Mouse (Mus musculus): ENCODE results near the gene Gstt1. TPM values are rescaled to one million over a fixed set of nuclear protein-coding genes. Genes with fewer than 3 reads are reported as not detected.
"Not testable (repeated sequence)": the region's sequence is repeated elsewhere in the genome, so short reads cannot be mapped to it uniquely, and the experiment has no call there.

Gstt1 gene
- polyA plus RNA-seq, 1 experiment from 2014 or later = 19.7 TPM

DNA sequence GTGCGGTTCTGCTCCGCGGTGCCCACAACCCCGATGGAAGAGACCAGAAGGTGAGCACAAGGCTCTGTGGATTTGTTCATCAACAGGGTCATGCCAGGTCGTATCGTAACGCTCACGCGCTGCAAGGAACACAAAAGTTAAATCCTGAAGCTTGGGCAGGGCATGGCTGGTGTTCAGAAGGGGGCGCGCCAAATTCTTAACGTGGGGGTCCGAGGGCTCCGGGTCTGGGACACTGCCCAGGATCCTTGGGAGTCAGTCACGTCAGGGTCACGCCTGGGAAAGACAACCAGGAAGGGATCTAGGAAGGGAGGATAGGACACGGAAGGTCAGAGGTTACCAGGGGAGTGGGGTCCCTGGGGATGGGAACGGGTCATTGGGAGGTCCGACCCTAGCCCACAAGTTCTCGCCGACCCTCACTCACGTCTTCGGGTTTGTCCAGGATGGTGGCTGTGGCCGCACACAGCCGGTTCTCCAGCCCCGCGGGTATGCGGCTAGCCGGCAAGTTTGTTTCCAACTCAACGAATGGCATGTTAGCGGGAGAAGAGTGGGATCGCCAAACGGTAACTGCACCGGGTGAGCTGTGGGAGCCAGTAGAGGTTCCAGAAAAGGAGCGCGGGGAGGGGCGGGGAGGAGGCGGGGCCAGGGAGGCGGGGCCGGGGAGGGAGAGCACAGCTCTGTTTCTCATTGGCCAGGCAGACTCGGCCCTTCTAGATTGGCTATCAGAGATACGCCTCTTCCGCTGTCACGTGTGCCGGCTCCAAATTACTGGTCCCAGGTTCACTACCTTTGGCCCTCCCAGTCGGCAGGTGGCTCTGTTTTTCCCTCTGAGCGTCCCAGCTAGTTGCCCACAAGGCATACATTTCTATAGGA is 25.4 kb downstream of the Gstt1 start, which contains the start of gene Ddt:
Gene Ddt (minus strand): TSS at position 620 of the 870 bp plus-strand sequence.
- Histone ChIP-seq H3K4me3 (ENCODE audit: low read length) (peak within 1 kb of the TSS; percentile 78), H3K4me2 (replicated peaks; ENCODE audit: low read depth, low read length) (peak within 1 kb of the TSS; percentile 98), H3K9me3 (ENCODE audit: low read length) (no peaks in the 10 kb centered on the region), H3K4me1 (ENCODE audit: insufficient read depth, low read length) (peaks cover 7% of the 10 kb centered on the region), H3K27ac (ENCODE audit: low read length) (peak within 1 kb of the TSS; percentile 84), H3K36me3 (ENCODE audit: insufficient read depth, low read length) (no peaks in the 10 kb centered on the region), H3K27me3 (ENCODE audit: insufficient read depth, low read length) (no peaks in the 10 kb centered on the region), H3K9ac (replicated peaks; ENCODE audit: low read length) (peak within 1 kb of the TSS; percentile 80)
- peak; percentile 98 for ATAC-seq (ENCODE audit: low FRiP score, low TSS enrichment)
- WGBS = under 1% methylated on average over 46 of the region's 47 CpGs

DNA sequence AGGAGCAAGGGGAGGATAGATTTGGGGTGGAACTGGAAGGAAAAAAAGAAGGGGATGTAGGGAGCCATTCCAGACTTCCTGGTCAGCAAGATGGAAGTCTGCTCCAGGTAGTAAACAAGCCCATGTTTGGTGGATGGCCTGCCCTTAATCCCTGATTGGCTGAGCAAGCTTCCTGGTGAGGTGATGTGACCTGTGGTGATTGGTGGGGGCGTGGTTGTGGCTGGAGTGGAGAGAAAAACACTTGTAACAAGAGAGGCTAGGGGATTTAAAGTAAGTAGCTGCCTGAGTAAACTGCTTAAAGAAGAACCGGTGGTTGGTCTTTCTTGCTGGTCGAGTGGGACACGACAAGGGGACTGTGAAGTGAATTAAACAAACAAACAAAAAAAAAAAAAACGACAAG is 30.6 kb downstream of the Gstt1 start:
- H3K27ac ChIP-seq (ENCODE audit: low read length); H3K9me3 ChIP-seq (ENCODE audit: low read length); H3K9ac ChIP-seq (replicated peaks; ENCODE audit: low read length); H3K4me3 ChIP-seq (ENCODE audit: low read length); H3K4me2 ChIP-seq (replicated peaks; ENCODE audit: low read depth, low read length); H3K27me3 ChIP-seq (ENCODE audit: insufficient read depth, low read length); H3K36me3 ChIP-seq (ENCODE audit: insufficient read depth, low read length); ATAC-seq (ENCODE audit: low FRiP score, low TSS enrichment): not testable (repeated sequence)
- WGBS = 36% methylated on average over 5 of the region's 5 CpGs
- H3K4me1 ChIP-seq (ENCODE audit: insufficient read depth, low read length) = peaks cover 18% of the 10 kb centered on the region

DNA sequence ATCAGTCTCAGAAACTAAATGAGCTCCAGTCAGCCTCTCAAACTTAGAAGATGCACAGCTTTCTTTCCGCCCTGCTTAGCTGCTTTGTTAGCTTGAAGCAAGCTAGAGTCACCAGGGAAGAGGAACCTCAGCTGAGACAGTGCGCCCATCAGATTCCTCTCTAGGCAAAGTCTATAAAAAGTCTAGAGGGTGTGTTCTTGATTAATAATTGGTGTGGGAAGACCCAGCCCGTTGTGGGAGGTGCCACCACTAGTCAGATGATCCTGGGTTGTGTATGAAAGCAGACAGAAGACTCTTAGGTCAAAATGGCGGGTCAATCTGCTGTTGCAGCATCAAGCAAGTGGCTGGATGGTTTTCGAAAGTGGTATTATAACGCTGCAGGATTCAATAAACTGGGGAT is 31.5 kb downstream of the Gstt1 start:
- Histone ChIP-seq H3K9ac (replicated peaks; ENCODE audit: low read length) (no peak overlapping the region), H3K4me1 (ENCODE audit: insufficient read depth, low read length) (peaks cover 14% of the 10 kb centered on the region; the same call in 1 of the 2 replicates), H3K27ac (ENCODE audit: low read length) (no peak overlapping the region), H3K4me3 (ENCODE audit: low read length) (no peak overlapping the region), H3K4me2 (replicated peaks; ENCODE audit: low read depth, low read length) (no peak overlapping the region), H3K9me3 (ENCODE audit: low read length) (no peaks in the 10 kb centered on the region), H3K36me3 (ENCODE audit: insufficient read depth, low read length) (no peaks in the 10 kb centered on the region), H3K27me3 (ENCODE audit: insufficient read depth, low read length) (no peaks in the 10 kb centered on the region)
- ATAC-seq (ENCODE audit: low FRiP score, low TSS enrichment) = no peak
- WGBS = 87% methylated on average over 6 of the region's 6 CpGs

DNA sequence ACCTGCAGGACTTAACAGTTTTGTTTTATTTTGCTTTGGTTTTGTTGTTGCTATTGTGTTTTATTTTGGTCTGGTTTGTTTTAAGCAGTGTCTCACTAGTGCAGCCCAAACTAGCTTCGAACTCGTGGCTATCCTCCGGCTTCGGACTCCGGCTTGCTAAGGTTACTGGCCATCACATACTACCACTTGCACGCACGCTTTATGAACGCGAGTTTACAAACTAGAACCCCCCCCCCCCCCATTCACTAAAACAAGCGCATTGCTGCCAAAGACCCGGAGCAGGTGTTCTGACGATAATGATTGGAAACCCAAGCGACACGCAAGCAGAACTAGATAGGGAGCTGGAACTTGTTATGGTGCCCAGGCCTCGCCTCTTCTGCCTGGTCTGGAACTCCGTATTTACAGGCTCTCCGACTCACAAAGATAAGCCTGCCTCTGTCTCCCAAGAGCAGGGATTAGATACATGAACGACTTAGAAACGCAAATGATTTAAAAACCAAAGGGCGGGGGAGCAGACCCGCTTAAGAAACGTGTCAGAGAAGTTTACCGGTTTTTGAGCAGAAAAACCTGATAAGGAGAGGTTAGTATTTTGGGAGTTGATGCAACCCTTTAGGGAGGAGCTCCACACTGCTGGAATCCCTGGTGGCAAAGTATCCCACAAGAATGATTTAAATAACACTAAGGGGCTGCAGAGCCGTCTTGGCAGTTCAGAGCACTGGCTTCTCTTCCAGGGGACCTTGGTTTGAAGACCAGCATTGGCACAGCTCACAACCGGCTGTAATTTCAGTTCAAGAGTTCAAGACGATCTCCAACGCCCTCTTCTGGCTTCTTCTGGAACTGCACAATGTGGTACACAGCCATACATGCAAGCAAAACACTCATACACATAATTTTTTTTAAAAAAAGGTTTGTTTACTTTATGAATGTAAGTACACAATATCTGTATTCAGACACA is 33.6 kb downstream of the Gstt1 start:
- H3K36me3 ChIP-seq (ENCODE audit: insufficient read depth, low read length) = 0 out of 2 replicates have a peak, but pooled peaks cover 2% of the 10 kb centered on the region
- no peaks in the 10 kb centered on the region for H3K9me3 ChIP-seq (ENCODE audit: low read length)
- WGBS = under 1% methylated on average over 27 of the region's 27 CpGs
- peak overlapping the region; percentile 83 for H3K4me3 ChIP-seq (ENCODE audit: low read length)
- H3K27me3 ChIP-seq (ENCODE audit: insufficient read depth, low read length) = no peaks in the 10 kb centered on the region
- H3K9ac ChIP-seq (replicated peaks; ENCODE audit: low read length) = peak overlapping the region; percentile 79
- peak overlapping the region; percentile 65 for H3K4me2 ChIP-seq (replicated peaks; ENCODE audit: low read depth, low read length)
- H3K4me1 ChIP-seq (ENCODE audit: insufficient read depth, low read length) = peaks cover 14% of the 10 kb centered on the region; the same call in 1 of the 2 replicates
- H3K27ac ChIP-seq (ENCODE audit: low read length) = peak overlapping the region; percentile 65
- ATAC-seq (ENCODE audit: low FRiP score, low TSS enrichment) = no peak

DNA sequence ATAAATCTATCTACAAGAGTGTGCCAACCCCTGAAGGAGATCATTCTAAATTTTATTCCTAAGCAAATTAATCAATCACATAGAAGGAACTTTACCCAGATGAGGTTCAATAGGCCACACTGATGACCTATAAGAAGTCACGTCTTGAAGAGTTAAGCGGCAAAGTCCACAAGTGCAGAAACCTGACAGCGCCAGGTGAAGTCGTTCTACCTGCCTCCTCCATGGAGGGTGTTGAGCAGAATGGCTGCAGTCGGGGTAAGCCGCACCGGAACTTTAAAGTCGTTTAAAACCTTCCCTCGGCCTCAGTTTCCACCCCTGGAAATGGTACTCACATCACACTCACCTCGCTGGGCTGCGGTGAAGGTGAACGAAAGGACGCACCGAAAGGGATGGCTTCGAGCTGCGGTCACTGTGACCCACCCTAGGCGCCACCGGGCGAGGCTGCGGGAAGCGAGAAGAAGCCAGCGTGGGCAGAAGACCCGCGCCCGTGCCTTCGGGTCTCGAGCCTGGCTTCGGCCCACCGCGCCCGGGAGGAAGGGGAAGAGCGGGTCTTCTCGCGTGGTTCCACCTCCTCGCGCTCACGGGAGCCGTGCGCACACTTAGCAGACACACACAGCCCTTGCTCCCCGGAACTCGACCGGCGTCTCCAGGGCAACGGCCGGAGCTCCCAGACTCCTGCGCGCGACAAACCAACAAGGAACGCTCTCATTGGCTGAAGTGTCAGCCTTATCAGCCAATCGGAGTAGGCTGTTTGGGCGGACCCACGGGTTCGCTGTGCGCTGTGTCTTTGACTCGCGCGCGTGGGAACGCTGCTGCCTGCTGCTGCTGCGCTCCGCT is 34.5 kb downstream of the Gstt1 start, which contains the start of gene Cabin1:
Gene Cabin1 (minus strand): TSS at position 660 of the 837 bp plus-strand sequence.
- peaks cover 14% of the 10 kb centered on the region; the same call in 1 of the 2 replicates for H3K4me1 ChIP-seq (ENCODE audit: insufficient read depth, low read length)
- peak; percentile 99 for ATAC-seq (ENCODE audit: low FRiP score, low TSS enrichment)
- H3K27me3 ChIP-seq (ENCODE audit: insufficient read depth, low read length) = no peaks in the 10 kb centered on the region
- H3K4me2 ChIP-seq (replicated peaks; ENCODE audit: low read depth, low read length) = peak within 1 kb of the TSS; percentile 78
- H3K9ac ChIP-seq (replicated peaks; ENCODE audit: low read length) = peak within 1 kb of the TSS; percentile 79
- peak within 1 kb of the TSS; percentile 83 for H3K4me3 ChIP-seq (ENCODE audit: low read length)
- 0 out of 2 replicates have a peak, but pooled peaks cover 2% of the 10 kb centered on the region for H3K36me3 ChIP-seq (ENCODE audit: insufficient read depth, low read length)
- H3K9me3 ChIP-seq (ENCODE audit: low read length) = no peaks in the 10 kb centered on the region
- H3K27ac ChIP-seq (ENCODE audit: low read length) = peak within 1 kb of the TSS; percentile 65
- under 1% methylated on average over 57 of the region's 61 CpGs for WGBS

DNA sequence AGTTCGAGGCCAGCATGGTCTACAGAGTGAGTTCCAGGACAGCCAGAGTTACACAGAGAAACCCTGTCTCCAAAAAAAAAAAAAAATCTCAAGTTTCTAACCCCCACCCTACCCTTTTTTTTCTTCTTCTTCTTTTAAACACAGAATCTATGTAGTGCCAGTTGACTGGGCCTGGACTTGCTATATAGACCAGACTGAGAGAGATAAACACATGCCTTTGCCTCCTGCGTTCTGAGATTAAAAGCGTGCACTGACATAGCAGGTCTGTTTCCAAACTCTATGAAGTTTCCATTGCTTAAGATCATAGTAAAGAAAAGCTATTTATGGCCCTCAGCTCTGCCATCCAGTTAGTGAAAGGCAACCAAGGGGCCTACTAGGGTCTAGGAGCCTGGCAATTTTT is 36.0 kb downstream of the Gstt1 start:
- H3K9me3 ChIP-seq (ENCODE audit: low read length) = no peaks in the 10 kb centered on the region
- peaks cover 9% of the 10 kb centered on the region; the same call in 1 of the 2 replicates for H3K36me3 ChIP-seq (ENCODE audit: insufficient read depth, low read length)
- no peak overlapping the region for H3K27ac ChIP-seq (ENCODE audit: low read length)
- H3K4me3 ChIP-seq (ENCODE audit: low read length) = no peak overlapping the region
- H3K4me1 ChIP-seq (ENCODE audit: insufficient read depth, low read length) = peaks cover 14% of the 10 kb centered on the region; the same call in 1 of the 2 replicates
- no peak overlapping the region for H3K4me2 ChIP-seq (replicated peaks; ENCODE audit: low read depth, low read length)
- H3K9ac ChIP-seq (replicated peaks; ENCODE audit: low read length) = 0 out of 2 replicates have a peak overlapping the region, but pooled peaks have one; percentile 16
- no peak for ATAC-seq (ENCODE audit: low FRiP score, low TSS enrichment)
- WGBS = 96% methylated on average over 3 of the region's 3 CpGs
- no peaks in the 10 kb centered on the region for H3K27me3 ChIP-seq (ENCODE audit: insufficient read depth, low read length)

DNA sequence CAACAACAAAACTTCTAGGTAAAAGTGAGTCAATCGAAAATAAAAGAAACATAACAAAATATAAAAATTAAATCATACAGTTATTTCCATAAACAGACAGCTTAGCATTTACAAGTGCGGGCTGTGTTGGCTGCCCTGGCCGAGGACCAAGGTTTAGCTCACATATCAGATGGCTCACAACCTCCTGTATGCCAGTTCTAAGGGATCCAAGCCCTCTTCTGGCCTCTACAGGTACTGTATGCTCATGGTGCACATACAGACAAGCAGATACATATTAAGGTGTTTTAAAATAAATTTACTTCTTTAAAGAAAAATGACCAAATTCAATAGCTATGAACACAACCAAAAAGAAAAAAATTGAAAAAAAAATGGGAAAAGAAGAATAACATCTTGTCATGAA is 38.1 kb downstream of the Gstt1 start:
- Histone ChIP-seq H3K4me2 (replicated peaks; ENCODE audit: low read depth, low read length) (no peak overlapping the region), H3K9ac (replicated peaks; ENCODE audit: low read length) (no peak overlapping the region), H3K9me3 (ENCODE audit: low read length) (no peaks in the 10 kb centered on the region), H3K4me3 (ENCODE audit: low read length) (no peak overlapping the region), H3K4me1 (ENCODE audit: insufficient read depth, low read length) (peaks cover 14% of the 10 kb centered on the region; the same call in 1 of the 2 replicates), H3K27ac (ENCODE audit: low read length) (no peak overlapping the region), H3K36me3 (ENCODE audit: insufficient read depth, low read length) (peaks cover 13% of the 10 kb centered on the region; the same call in 1 of the 2 replicates), H3K27me3 (ENCODE audit: insufficient read depth, low read length) (no peaks in the 10 kb centered on the region)
- 98% methylated on average over 3 of the region's 3 CpGs for WGBS
- no peak for ATAC-seq (ENCODE audit: low FRiP score, low TSS enrichment)

DNA sequence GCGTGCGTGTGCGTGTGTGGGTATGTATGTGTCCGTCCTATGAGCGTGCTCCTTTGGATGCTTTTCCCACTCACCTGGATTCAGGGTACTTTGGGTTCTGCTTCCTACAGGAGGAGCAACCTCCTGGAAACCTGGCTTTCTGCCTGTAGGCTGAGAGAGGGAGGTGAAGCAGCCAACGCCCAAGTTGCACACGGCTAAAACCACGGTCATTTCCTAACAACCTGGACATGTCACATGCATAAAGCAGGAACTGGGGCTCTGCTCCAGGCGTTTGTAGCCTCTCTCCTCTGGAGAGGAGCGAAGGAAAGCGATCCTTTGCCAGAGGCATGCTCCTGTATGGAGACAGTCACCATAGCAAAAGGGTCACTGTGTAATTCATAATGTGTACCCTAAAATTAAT is 41.7 kb downstream of the Gstt1 start:
- peaks cover 40% of the 10 kb centered on the region for H3K36me3 ChIP-seq (ENCODE audit: insufficient read depth, low read length)
- WGBS = 90% methylated on average over 11 of the region's 11 CpGs
- no peak for ATAC-seq (ENCODE audit: low FRiP score, low TSS enrichment)

DNA sequence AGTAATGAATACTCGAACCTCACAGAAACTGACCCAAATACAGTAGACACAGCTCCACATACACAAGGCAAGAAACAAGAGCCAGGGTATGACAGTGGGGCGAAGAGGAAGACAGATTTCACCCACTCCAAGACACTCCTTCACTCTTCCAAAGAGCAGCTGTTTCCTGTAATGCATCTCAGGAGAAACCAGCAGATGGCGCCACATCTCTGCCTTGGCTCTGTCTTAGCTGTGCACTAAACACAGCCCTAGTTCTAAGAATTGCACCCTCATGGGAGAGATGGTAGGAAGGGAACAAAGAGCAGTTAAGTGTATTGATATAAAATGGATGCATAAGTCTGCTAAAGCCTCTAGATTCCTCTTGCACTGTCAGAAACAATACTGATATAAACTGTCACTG is 54.4 kb downstream of the Gstt1 start:
- Histone ChIP-seq H3K27me3 (ENCODE audit: insufficient read depth, low read length) (no peaks in the 10 kb centered on the region), H3K9me3 (ENCODE audit: low read length) (no peaks in the 10 kb centered on the region), H3K4me3 (ENCODE audit: low read length) (no peak overlapping the region), H3K36me3 (ENCODE audit: insufficient read depth, low read length) (peaks cover 59% of the 10 kb centered on the region), H3K9ac (replicated peaks; ENCODE audit: low read length) (no peak overlapping the region), H3K4me1 (ENCODE audit: insufficient read depth, low read length) (no peaks in the 10 kb centered on the region), H3K27ac (ENCODE audit: low read length) (no peak overlapping the region), H3K4me2 (replicated peaks; ENCODE audit: low read depth, low read length) (no peak overlapping the region)
- WGBS = 41% methylated on average over 3 of the region's 3 CpGs
- ATAC-seq (ENCODE audit: low FRiP score, low TSS enrichment) = peak; percentile 88

More for the DNA sequence above, 41.7 kb downstream of the Gstt1 start:
- Histone ChIP-seq H3K4me3 (ENCODE audit: low read length) (no peak overlapping the region), H3K4me1 (ENCODE audit: insufficient read depth, low read length) (no peaks in the 10 kb centered on the region), H3K4me2 (replicated peaks; ENCODE audit: low read depth, low read length) (no peak overlapping the region), H3K27ac (ENCODE audit: low read length) (no peak overlapping the region), H3K27me3 (ENCODE audit: insufficient read depth, low read length) (no peaks in the 10 kb centered on the region), H3K9me3 (ENCODE audit: low read length) (no peaks in the 10 kb centered on the region), H3K9ac (replicated peaks; ENCODE audit: low read length) (no peak overlapping the region)
